Mouse (Mus musculus): ENCODE measurements around the gene Bnc2.

DNA sequence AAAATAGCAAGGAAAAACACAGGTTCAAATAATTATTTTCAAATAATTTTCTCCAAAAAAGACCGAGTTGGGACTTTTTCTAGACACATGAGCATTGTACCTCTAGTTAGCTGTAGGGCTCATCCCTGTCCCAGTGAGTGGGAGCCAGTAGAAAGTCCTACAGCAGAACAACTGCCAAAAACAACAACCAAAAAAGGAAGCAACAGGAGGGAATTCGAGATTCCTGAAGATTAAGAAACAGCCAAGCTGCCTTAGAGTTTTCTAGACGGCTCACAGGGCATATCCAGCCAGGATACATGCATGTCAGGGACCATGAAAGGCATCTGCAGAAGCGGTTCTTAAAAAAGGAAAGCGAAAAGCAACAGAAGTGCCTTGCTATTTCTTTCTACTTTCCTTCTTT, 313.9 kb downstream of the Bnc2 start:
- TF ChIP-seq CTCF (conservative IDR thresholded peaks at IDR 0.05; ENCODE audit: insufficient read depth, insufficient read length, low read depth, low read length) (no peak), POLR2A (IDR thresholded peaks at IDR 0.05; ENCODE audit: low read depth, low read length) (no peak)
